Mouse (Mus musculus) frontal cortex, postnatal 14 days (tissue): ENCODE data around the gene Dtx2.

Experiments
- DNase-seq, 2 experiments: peaks; one replicate each; pipeline ENCODE4 v3.0.0; 2022; ENCODE audit warnings: low spot score in 2 of 2

Gene Dtx2

GRCm38 (mm10) chr5:135974365-135974764 is 20.2 kb upstream of the Dtx2 start, which contains the start of gene Ssc4d:
Gene Ssc4d (minus strand): TSS chr5:135974531.
- DNase-seq = no peak

DNA sequence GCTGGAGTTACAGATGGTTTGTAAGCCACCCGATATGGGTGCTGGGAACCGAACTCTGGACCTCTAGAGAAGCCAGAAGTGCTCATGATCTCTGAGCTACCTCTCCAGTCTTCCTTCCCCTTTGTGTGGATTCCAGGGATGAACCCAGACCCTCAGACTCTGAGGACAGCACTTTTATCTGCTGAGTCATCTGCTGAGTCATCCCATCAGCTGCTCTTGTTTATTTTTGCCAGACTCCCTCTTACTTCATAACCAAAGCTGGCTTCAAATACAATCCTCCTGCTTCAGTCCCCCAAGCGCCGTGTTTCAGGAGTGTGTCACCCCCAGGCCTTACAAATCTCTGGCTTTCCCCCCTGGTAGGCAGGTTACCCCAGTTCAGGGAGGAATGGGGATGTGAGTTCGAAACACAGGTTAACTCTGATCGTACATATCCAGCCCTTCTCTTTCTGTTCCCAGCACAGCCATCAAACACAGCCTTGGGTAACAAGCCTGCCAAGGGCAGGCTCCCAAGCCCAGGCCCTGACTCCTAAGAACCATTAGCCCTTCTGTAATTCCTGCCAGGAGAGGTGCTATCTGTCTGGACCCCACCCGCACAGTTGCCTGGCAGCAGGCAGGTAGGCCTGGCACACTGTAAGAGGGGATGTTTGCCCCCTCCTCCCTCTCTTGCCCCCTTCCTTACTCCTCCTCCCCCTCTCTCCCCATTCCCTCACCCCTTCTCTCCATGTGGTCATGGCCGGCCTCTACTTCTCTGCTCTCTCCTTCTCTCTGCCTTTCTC is 18.5 kb upstream of the Dtx2 start:
- no peak for DNase-seq

DNA sequence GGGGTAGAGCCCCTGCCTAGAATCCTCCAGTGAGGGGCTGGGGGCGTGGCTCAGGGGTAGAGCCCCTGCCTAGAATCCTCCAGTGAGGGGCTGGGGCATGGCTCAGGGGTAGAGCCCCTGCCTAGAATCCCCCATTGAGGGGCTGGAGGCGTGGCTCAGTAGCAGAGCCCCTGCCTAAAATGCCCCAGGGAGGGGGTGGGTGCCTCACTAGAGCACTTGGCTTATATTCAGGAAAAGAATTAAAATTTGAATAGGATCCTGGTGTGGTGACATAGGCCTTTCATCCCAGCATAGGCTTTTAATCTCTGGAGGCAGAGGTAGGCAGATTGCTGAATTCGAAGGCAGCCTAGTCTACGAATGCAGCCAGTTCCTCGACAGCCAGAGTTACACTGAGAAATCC is 15.2 kb upstream of the Dtx2 start:
- DNase-seq = no peak

- DNase-seq = no peak
Measured at GRCm38 (mm10) chr5:135979904-135980303, 14.7 kb upstream of the Dtx2 start, which contains the start of gene Zp3. Gene Zp3 (plus strand): TSS chr5:135980099.

GRCm38 (mm10) chr5:135982398-135982797 is 12.2 kb upstream of the Dtx2 start:
- no peak for DNase-seq

DNA sequence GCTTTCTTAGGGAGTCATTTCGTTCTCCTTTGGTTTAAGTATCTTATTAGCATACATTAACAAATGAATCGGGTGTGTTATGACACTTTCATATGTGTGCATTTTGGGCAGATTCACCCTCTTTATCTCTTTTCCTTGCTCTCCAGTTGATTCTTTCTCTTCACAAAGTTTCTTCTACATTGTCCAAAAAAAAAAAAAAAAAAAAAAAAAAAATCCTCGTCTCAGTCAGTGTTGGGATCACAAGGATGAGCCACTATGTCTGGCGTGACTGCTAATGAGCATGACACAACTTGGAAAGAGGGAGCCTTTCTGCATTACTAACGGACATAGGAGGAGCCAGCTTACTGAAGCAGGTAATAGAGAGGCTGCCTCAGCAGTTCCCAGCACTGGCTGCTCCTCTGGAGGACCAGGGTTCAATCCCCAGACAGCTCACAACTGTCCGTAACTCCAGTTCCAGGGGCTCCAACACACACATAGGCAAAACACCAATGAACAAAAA is 10.0 kb upstream of the Dtx2 start:
- no peak for DNase-seq

- DNase-seq = no peak
Measured at GRCm38 (mm10) chr5:135987248-135987647, 7.4 kb upstream of the Dtx2 start.

DNA sequence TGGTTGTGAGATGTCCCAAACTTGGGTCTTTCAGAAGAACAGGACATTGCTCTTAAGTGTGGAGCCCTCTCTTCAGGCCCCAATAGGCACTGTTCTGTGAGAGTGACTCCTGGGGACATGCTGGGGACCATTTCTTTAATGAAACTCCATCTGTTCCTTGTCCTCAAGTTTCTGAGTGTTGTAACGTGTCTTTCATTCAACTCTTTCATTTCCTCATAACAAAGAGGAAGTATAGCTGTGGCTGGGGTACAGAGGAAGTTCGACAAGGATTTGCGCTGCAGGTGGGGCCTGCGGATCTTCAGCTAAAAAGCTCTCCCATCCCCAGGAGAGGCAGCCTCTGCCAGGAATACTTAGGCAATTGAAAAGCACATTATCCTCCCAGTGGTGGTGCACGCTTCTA is 4.0 kb upstream of the Dtx2 start:
- no peak for DNase-seq

DNA sequence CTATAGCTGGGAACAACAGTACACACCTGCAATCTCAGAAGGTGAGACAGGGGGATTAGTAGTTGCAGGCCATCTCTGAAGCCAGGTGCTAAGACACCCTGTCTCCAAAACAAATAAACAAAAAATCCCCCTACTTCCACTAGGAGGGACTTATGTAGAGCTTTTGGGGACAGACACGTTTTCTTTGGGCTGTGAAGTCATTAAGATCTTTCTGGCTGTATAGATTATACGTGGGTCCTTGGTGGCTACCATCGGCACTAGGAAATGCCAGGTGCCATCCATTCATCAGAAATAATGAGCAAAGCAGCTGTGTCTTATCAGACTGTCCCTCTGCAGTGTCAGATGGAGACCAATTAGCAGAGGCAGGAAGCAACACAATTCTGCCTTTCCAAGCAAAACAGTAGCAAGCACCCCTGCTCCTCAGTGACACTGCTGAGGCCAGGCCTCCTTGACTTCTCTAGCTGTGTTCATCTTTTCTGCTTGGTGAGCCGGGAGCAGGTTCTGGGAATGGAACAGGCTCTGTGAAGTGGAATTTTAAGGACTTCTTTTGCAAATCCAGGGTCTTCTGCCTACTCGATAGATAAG is 1.1 kb upstream of the Dtx2 start:
- no peak for DNase-seq

DNA sequence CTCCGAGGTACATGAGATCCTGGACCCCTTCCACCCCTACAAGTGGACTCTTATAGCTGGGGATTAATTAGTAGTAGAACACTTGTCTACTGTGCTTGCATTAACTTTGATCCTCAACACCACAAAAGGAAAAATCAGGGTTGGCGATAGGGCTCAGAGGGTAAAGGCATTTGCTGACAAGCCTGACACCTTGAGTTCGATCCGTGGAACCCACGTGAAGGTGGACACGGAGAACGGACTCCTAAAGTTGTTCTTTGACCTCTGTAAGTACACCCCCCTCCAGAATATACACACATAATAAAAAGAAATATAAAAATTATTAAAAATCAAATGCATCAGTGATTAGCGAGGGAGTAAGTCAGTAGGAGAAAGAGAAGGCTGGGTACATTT is 270 bp upstream of the Dtx2 start:
- no peak for DNase-seq

DNA sequence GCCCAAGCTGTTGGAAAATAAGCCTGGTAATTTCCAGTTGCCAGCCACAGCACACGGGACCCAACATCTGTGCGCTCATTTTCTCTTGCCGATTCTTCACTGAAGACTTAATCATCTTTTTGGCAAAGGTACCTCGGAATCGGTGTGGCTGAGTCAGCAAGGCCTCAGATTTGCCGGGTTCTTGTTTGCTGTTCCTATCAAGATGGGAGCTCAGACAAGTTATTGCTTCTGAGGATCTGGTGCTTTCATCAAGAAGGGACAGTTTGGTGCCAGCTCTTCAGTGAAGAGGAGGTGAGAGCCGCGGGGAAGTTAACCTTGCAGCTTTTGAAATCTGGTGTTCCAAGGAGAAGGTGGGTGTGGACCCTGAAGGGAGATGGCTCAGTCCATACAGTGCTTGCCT is 1.6 kb downstream of the Dtx2 start:
- DNase-seq = no peak

- no peak for DNase-seq
Measured at GRCm38 (mm10) chr5:136001222-136001621, 6.6 kb downstream of the Dtx2 start.

GRCm38 (mm10) chr5:136002325-136002724 is 7.7 kb downstream of the Dtx2 start:
- no peak for DNase-seq

- DNase-seq = no peak
Measured at GRCm38 (mm10) chr5:136002751-136003151, 8.2 kb downstream of the Dtx2 start.

- no peak for DNase-seq
Measured at GRCm38 (mm10) chr5:136004537-136004936, 9.9 kb downstream of the Dtx2 start.

- no peak for DNase-seq
Measured at GRCm38 (mm10) chr5:136007745-136008144, 13.1 kb downstream of the Dtx2 start.

- DNase-seq = no peak
Measured at GRCm38 (mm10) chr5:136014877-136015276, 20.3 kb downstream of the Dtx2 start.

- no peak for DNase-seq
Measured at GRCm38 (mm10) chr5:136015586-136015985, 21.0 kb downstream of the Dtx2 start.

- no peak for DNase-seq
Measured at GRCm38 (mm10) chr5:136016014-136016876, 21.6 kb downstream of the Dtx2 start.

GRCm38 (mm10) chr5:136017262-136017661 is 22.7 kb downstream of the Dtx2 start:
- no peak for DNase-seq

DNA sequence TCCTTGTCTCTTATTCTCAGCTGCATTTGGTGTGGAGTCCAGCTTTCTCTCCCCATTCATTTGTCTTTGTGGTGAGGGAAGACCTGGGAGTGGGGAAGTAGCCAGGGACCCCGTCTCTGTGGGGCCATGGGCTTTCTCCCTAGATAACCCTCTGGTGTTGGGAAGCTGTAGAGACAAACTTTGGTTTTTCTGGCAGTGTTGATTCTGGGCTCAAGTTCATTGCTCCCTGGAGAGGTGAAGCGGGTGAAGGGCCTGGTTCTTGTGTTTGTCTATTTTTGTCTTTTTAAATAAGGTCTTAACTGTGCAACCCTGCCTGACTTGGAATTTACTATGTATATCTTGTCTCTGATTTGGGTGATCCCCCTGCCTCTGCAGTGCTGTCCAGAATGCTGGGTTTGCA is 24.1 kb downstream of the Dtx2 start:
- DNase-seq = no peak

DNA sequence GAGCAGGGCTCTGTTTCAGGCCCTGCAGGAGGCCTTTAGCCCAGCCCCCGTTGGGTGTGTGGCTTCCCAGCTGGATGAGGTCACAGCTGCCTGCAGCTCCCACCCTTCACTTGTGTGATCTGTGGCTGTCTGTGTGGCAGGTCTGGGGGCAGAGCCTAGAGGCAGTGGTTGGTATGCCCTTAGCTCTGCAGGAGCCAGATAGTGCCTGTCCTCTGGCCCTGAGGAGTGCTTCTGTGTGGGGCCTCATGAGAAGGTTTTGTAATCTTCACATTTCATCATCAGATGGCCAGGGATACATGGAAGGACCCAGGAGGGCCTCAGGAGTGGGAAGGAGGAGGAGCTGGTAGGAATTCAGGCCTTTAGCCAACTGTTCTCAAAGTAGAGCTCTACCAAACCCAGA is 25.3 kb downstream of the Dtx2 start:
- DNase-seq = no peak
